Mouse (Mus musculus): ENCODE measurements around the gene Calm3. TPM values are rescaled to one million over a fixed set of nuclear protein-coding genes. Genes with fewer than 3 reads are reported as not detected.

The Calm3 gene
- total and polyA plus RNA-seq, 2 experiments, result 72.0 to 77.4 TPM

DNA sequence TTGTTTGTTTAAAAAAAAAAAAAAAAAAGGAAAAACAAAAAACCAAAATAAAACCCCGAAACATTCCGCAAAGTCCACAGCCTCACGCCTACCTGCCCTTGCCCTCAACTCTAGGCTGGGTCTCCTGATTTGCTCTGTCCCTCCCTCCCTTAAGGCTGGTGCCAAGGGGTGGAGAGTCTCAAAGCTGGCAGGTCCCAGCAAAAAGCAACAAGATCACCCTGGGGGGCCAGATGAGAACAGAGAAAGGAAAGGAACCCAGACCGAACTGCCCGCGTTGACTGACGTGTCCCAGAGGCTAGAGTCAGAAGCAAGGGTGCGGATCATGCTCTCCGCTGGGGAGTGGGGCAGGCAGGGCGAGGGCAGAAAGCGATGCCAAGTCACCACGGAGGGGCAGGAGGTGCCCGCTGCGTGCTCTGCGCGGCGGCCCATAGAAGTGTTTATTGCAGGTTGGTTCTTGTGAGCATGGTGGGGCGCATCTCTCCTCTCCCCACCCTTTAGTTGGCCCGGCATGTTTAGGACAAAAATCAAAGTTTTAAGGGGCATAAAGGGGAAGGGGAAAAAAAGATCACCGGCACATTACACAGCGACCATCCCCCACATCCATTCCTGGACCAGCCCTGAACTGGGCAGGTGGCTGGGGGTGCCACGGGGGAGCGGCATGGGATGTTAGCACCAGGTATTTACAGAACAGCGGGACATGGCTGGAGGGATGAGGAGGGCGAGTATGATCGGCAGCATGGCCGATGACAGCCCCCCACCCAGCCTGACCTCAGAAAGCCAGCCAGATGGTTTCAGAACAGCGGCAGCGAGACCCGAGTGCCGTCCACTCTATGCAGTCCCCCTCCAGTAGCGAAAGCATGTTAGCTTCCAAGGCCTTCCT, 8.2 kb downstream of the Calm3 start:
- TF ChIP-seq POLR2A (IDR thresholded peaks at IDR 0.05; ENCODE audit: extremely low read depth, insufficient read depth, low read length), result no peak
- no peak for TF ChIP-seq CTCF (IDR thresholded peaks at IDR 0.05; ENCODE audit: low read depth, low read length)
- Histone ChIP-seq H3K36me3 (ENCODE audit: control insufficient read depth, insufficient read depth, low read length) (peaks cover 2% of the 10 kb centered on the region; the same call in 1 of the 2 replicates), H3K9ac (ENCODE audit: low read depth, low read length) (no peak overlapping the region), H3K4me1 (ENCODE audit: control insufficient read depth, insufficient read depth, low read length) (no peaks in the 10 kb centered on the region), H3K27me3 (ENCODE audit: control insufficient read depth, insufficient read depth, low read length) (no peaks in the 10 kb centered on the region), H3K27ac (replicated peaks; ENCODE audit: insufficient read depth, low read depth, low read length) (no peak overlapping the region), H3K4me3 (ENCODE audit: insufficient read depth, low read depth, low read length) (no peak overlapping the region), H3K79me2 (ENCODE audit: control insufficient read depth, insufficient read depth, low read length) (no peaks in the 10 kb centered on the region)
- WGBS, result 93% methylated on average over 32 of the region's 32 CpGs
- no peak for DNase-seq (ENCODE audit: extremely low read depth, low read depth, low spot score)

GRCm38 (mm10) chr7:16914453-16915343, 9.2 kb downstream of the Calm3 start:
- 92% methylated on average over 18 of the region's 18 CpGs for WGBS
- no peaks in the 10 kb centered on the region for H3K79me2 ChIP-seq (ENCODE audit: control insufficient read depth, insufficient read depth, low read length)
- no peak for TF ChIP-seq POLR2A (IDR thresholded peaks at IDR 0.05; ENCODE audit: extremely low read depth, insufficient read depth, low read length)
- TF ChIP-seq CTCF (IDR thresholded peaks at IDR 0.05; ENCODE audit: low read depth, low read length), result no peak
- no peaks in the 10 kb centered on the region for H3K4me1 ChIP-seq (ENCODE audit: control insufficient read depth, insufficient read depth, low read length)
- no peaks in the 10 kb centered on the region for H3K27me3 ChIP-seq (ENCODE audit: control insufficient read depth, insufficient read depth, low read length)
- H3K9ac ChIP-seq (ENCODE audit: low read depth, low read length), result no peak overlapping the region
- no peak for DNase-seq (ENCODE audit: extremely low read depth, low read depth, low spot score)
- no peak overlapping the region for H3K27ac ChIP-seq (replicated peaks; ENCODE audit: insufficient read depth, low read depth, low read length)
- peaks cover 2% of the 10 kb centered on the region; the same call in 1 of the 2 replicates for H3K36me3 ChIP-seq (ENCODE audit: control insufficient read depth, insufficient read depth, low read length)
- H3K4me3 ChIP-seq (ENCODE audit: insufficient read depth, low read depth, low read length), result no peak overlapping the region

- peak; percentile 28 for DNase-seq (ENCODE audit: extremely low read depth, low read depth, low spot score)
- no peaks in the 10 kb centered on the region for H3K27me3 ChIP-seq (ENCODE audit: control insufficient read depth, insufficient read depth, low read length)
Observed at GRCm38 (mm10) chr7:16913806-16914452, 10.0 kb downstream of the Calm3 start.

GRCm38 (mm10) chr7:16912360-16912759, 11.6 kb downstream of the Calm3 start:
- WGBS, result 92% methylated on average over 6 of the region's 6 CpGs
- no peak for DNase-seq (ENCODE audit: extremely low read depth, low read depth, low spot score)
- no peaks in the 10 kb centered on the region for H3K79me2 ChIP-seq (ENCODE audit: control insufficient read depth, insufficient read depth, low read length)

More at GRCm38 (mm10) chr7:16913806-16914452, 10.0 kb downstream of the Calm3 start:
- no peak overlapping the region for H3K27ac ChIP-seq (replicated peaks; ENCODE audit: insufficient read depth, low read depth, low read length)
- no peaks in the 10 kb centered on the region for H3K4me1 ChIP-seq (ENCODE audit: control insufficient read depth, insufficient read depth, low read length)
- H3K4me3 ChIP-seq (ENCODE audit: insufficient read depth, low read depth, low read length), result no peak overlapping the region
- 30% methylated on average over 10 of the region's 10 CpGs for WGBS
- H3K36me3 ChIP-seq (ENCODE audit: control insufficient read depth, insufficient read depth, low read length), result peaks cover 2% of the 10 kb centered on the region; the same call in 1 of the 2 replicates
- TF ChIP-seq POLR2A (IDR thresholded peaks at IDR 0.05; ENCODE audit: extremely low read depth, insufficient read depth, low read length), result no peak
- peak; percentile 90 for TF ChIP-seq CTCF (IDR thresholded peaks at IDR 0.05; ENCODE audit: low read depth, low read length)
- H3K9ac ChIP-seq (ENCODE audit: low read depth, low read length), result no peak overlapping the region
- H3K79me2 ChIP-seq (ENCODE audit: control insufficient read depth, insufficient read depth, low read length), result no peaks in the 10 kb centered on the region

DNA sequence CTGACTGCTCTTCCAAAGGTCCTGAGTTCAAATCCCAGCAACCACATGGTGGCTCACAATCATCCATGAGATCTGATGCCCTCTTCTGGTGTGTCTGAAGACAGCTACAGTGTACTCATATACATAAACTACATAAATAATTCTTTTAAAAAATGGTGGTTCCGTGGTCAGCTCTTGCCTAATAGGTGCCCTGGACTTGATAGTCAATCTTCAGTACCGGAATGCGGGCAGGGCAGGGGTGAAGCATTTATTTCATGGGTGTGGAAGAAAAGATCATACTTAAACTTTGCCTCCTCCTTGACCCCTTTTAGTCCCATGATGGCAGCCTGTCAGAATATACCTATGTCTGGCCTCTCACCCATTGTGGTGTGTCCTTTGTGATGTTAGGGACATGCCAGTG, 12.0 kb downstream of the Calm3 start:
- H3K4me1 ChIP-seq (ENCODE audit: control insufficient read depth, insufficient read depth, low read length), result no peaks in the 10 kb centered on the region
- H3K27ac ChIP-seq (replicated peaks; ENCODE audit: insufficient read depth, low read depth, low read length), result no peak overlapping the region
- H3K79me2 ChIP-seq (ENCODE audit: control insufficient read depth, insufficient read depth, low read length), result no peaks in the 10 kb centered on the region
- no peaks in the 10 kb centered on the region for H3K27me3 ChIP-seq (ENCODE audit: control insufficient read depth, insufficient read depth, low read length)
- H3K36me3 ChIP-seq (ENCODE audit: control insufficient read depth, insufficient read depth, low read length), result peaks cover 2% of the 10 kb centered on the region; the same call in 1 of the 2 replicates
- no peak for DNase-seq (ENCODE audit: extremely low read depth, low read depth, low spot score)
- H3K9ac ChIP-seq (ENCODE audit: low read depth, low read length), result no peak overlapping the region
- TF ChIP-seq CTCF (IDR thresholded peaks at IDR 0.05; ENCODE audit: low read depth, low read length) (no peak), POLR2A (IDR thresholded peaks at IDR 0.05; ENCODE audit: extremely low read depth, insufficient read depth, low read length) (no peak)
- H3K4me3 ChIP-seq (ENCODE audit: insufficient read depth, low read depth, low read length), result no peak overlapping the region
- 97% methylated on average over 3 of the region's 3 CpGs for whole genome bisulfite sequencing

More at GRCm38 (mm10) chr7:16912360-16912759, 11.6 kb downstream of the Calm3 start:
- H3K27ac ChIP-seq (replicated peaks; ENCODE audit: insufficient read depth, low read depth, low read length), result no peak overlapping the region
- H3K9ac ChIP-seq (ENCODE audit: low read depth, low read length), result no peak overlapping the region
- TF ChIP-seq CTCF (IDR thresholded peaks at IDR 0.05; ENCODE audit: low read depth, low read length), result no peak
- no peak for TF ChIP-seq POLR2A (IDR thresholded peaks at IDR 0.05; ENCODE audit: extremely low read depth, insufficient read depth, low read length)
- no peaks in the 10 kb centered on the region for H3K27me3 ChIP-seq (ENCODE audit: control insufficient read depth, insufficient read depth, low read length)
- H3K4me3 ChIP-seq (ENCODE audit: insufficient read depth, low read depth, low read length), result no peak overlapping the region
- H3K4me1 ChIP-seq (ENCODE audit: control insufficient read depth, insufficient read depth, low read length), result no peaks in the 10 kb centered on the region
- peaks cover 2% of the 10 kb centered on the region; the same call in 1 of the 2 replicates for H3K36me3 ChIP-seq (ENCODE audit: control insufficient read depth, insufficient read depth, low read length)
